Mouse (Mus musculus) layer of hippocampus, postnatal 14 days (tissue): ENCODE data around the gene Dpy19l1. TPM values are rescaled to one million over a fixed set of nuclear protein-coding genes. Genes with fewer than 3 reads are reported as not detected.

Experiments
- DNase-seq, 2 experiments: peaks; one replicate each; pipeline ENCODE4 v3.0.0; 2021 to 2022; ENCODE audit warnings: low spot score in 2 of 2, mixed read lengths in 1 of 2
- total RNA-seq, 2 experiments: library from RNA; stranded (reverse); gene quantifications; 2 replicates each; pipeline ENCODE4 v1.2.3; 2021

The Dpy19l1 gene
- total RNA-seq, 2 experiments from 2014 or later = 27.4 to 30.9 TPM

GRCm38 (mm10) chr9:24379321-24379720 is 123.6 kb downstream of the Dpy19l1 start:
- DNase-seq = peak; percentile 2 to 25

GRCm38 (mm10) chr9:24378848-24379247 is 124.1 kb downstream of the Dpy19l1 start:
- DNase-seq = no peak

Other genes with a start within 250 kb of the Dpy19l1 start
- gene Cypt4, start 122.1 kb upstream of the Dpy19l1 start, total RNA-seq = not detected
- gene Dpy19l2, start 193.2 kb upstream of the Dpy19l1 start, total RNA-seq = under 1 TPM; 0.51 to 0.60 TPM